Mouse (Mus musculus) G1E (cell line): ENCODE data around the gene Spock1. TPM values are rescaled to one million over a fixed set of nuclear protein-coding genes. Genes with fewer than 3 reads are reported as not detected.

Source experiments
- ATAC-seq: 2 replicates; pipeline ENCODE4 v1.8.0; 2016; ENCODE audit warnings: mild to moderate bottlenecking; ENCODE audit not compliant: insufficient number of reproducible peaks, poor library complexity, low FRiP score, severe bottlenecking; ENCODE audit errors: extremely low read depth
- DNase-seq: peaks from one replicate; pipeline ENCODE4 v3.0.0; 2012; ENCODE audit warnings: low spot score
- H3K27me3 ChIP-seq: 2 replicates; pipeline ENCODE4 v1.6.1; 2012; ENCODE audit warnings: mild to moderate bottlenecking, low read length, inconsistent platforms; ENCODE audit not compliant: insufficient read depth
- H3K36me3 ChIP-seq: replicated peaks from 2 replicates; pipeline ENCODE3; 2012; ENCODE audit warnings: mild to moderate bottlenecking, inconsistent platforms
- H3K4me1 ChIP-seq: 2 replicates; pipeline ENCODE4 v1.6.1; 2012; ENCODE audit warnings: low read depth, low read length, inconsistent platforms, mixed read lengths; ENCODE audit not compliant: insufficient read depth
- H3K4me3 ChIP-seq: 2 replicates; pipeline ENCODE4 v1.5.1; 2012; ENCODE audit warnings: low read depth, mild to moderate bottlenecking, inconsistent platforms, low read length, moderate library complexity, mixed read lengths
- H3K9me3 ChIP-seq: replicated peaks from 2 replicates; pipeline ENCODE4 v1.6.1; 2012; ENCODE audit warnings: inconsistent platforms
- CTCF ChIP-seq: IDR thresholded peaks from 2 replicates; pipeline ENCODE4 v1.5.1; 2012; ENCODE audit warnings: low read depth, low read length, inconsistent platforms, mixed read lengths
- GATA1 ChIP-seq: IDR thresholded peaks from 2 replicates; pipeline ENCODE4 v1.6.1; 2012; ENCODE audit warnings: borderline replicate concordance, low read length, inconsistent platforms, mixed read lengths
- GATA2 ChIP-seq: IDR thresholded peaks from 2 replicates; pipeline ENCODE4 v1.6.1; 2012; ENCODE audit warnings: low read depth, low read length, inconsistent platforms, borderline replicate concordance
- POLR2AphosphoS5 ChIP-seq: IDR thresholded peaks from 2 replicates; pipeline ENCODE4 v1.6.1; 2012; ENCODE audit warnings: low read depth, low read length, inconsistent platforms; ENCODE audit not compliant: insufficient replicate concordance
- TAL1 ChIP-seq: conservative IDR thresholded peaks from 2 replicates; pipeline ENCODE4 v1.6.1; 2012; ENCODE audit warnings: low read depth, low read length, inconsistent platforms, mixed read lengths
- polyA plus RNA-seq: library from polyadenylated mRNA; stranded (reverse); fragments of >175 nt; gene quantifications from 2 replicates; pipeline ENCODE4 v1.2.3, GENCODE M21; 2012
- total RNA-seq, 2 experiments: library from RNA; stranded (forward) in 1 of 2; stranded (reverse) in 1 of 2; fragments of 200-1000 nt in 1 of 2; fragments of >200 nt in 1 of 2; fragmentation: Nextera tagmentation in 1 of 2; gene quantifications; 2 replicates each; pipeline ENCODE4 v1.2.3; 2014 to 2017

Gene Spock1
- total and polyA plus RNA-seq, 3 experiments = 0.22 TPM; not detected in 2

- TF ChIP-seq GATA2 (no peak), POLR2AphosphoS5 (no peak), TAL1 (no peak), GATA1 (no peak), CTCF (no peak)
- Histone ChIP-seq H3K9me3 (peaks cover 62% of the 10 kb centered on the region), H3K27me3 (no peaks in the 10 kb centered on the region), H3K4me1 (no peaks in the 10 kb centered on the region), H3K36me3 (no peaks in the 10 kb centered on the region), H3K4me3 (no peak overlapping the region)
- DNase-seq = no peak
- no peak for ATAC-seq
Observed at GRCm38 (mm10) chr13:57654362-57654761, 253.8 kb downstream of the Spock1 start.

GRCm38 (mm10) chr13:57651236-57651635 lies 256.9 kb downstream of the Spock1 start:
- no peaks in the 10 kb centered on the region for H3K27me3 ChIP-seq
- H3K36me3 ChIP-seq = no peaks in the 10 kb centered on the region
- peaks cover 66% of the 10 kb centered on the region for H3K9me3 ChIP-seq
- no peaks in the 10 kb centered on the region for H3K4me1 ChIP-seq
- TF ChIP-seq GATA2 (no peak), TAL1 (no peak), POLR2AphosphoS5 (no peak), CTCF (no peak), GATA1 (no peak)
- no peak overlapping the region for H3K4me3 ChIP-seq
- DNase-seq (no peak), ATAC-seq (no peak)

GRCm38 (mm10) chr13:57648784-57649183 lies 259.3 kb downstream of the Spock1 start:
- ATAC-seq (no peak), DNase-seq (no peak)
- H3K36me3 ChIP-seq = no peaks in the 10 kb centered on the region
- H3K27me3 ChIP-seq = no peaks in the 10 kb centered on the region
- peaks cover 65% of the 10 kb centered on the region for H3K9me3 ChIP-seq
- no peaks in the 10 kb centered on the region for H3K4me1 ChIP-seq
- H3K4me3 ChIP-seq = no peak overlapping the region
- TF ChIP-seq POLR2AphosphoS5 = no peak
- no peak for TF ChIP-seq TAL1
- no peak for TF ChIP-seq GATA2
- TF ChIP-seq GATA1 = no peak

GRCm38 (mm10) chr13:57647456-57647855 lies 260.7 kb downstream of the Spock1 start:
- ATAC-seq (no peak), DNase-seq (no peak)
- Histone ChIP-seq H3K9me3 (peaks cover 61% of the 10 kb centered on the region), H3K36me3 (no peaks in the 10 kb centered on the region), H3K4me3 (no peak overlapping the region), H3K4me1 (no peaks in the 10 kb centered on the region), H3K27me3 (no peaks in the 10 kb centered on the region)
- TF ChIP-seq GATA1 = no peak
- no peak for TF ChIP-seq GATA2
- no peak for TF ChIP-seq TAL1
- TF ChIP-seq POLR2AphosphoS5 = no peak
- TF ChIP-seq CTCF = no peak

- no peak for TF ChIP-seq POLR2AphosphoS5
- TF ChIP-seq GATA2 = no peak
- TF ChIP-seq GATA1 = no peak
- no peak for TF ChIP-seq TAL1
- TF ChIP-seq CTCF = no peak
- Histone ChIP-seq H3K4me1 (no peaks in the 10 kb centered on the region), H3K36me3 (no peaks in the 10 kb centered on the region), H3K27me3 (no peaks in the 10 kb centered on the region), H3K9me3 (peaks cover 75% of the 10 kb centered on the region), H3K4me3 (no peak overlapping the region)
- no peak for DNase-seq
- ATAC-seq = no peak
Observed at GRCm38 (mm10) chr13:57643036-57643435, 265.1 kb downstream of the Spock1 start.

GRCm38 (mm10) chr13:57641649-57642048 lies 266.5 kb downstream of the Spock1 start:
- no peak overlapping the region for H3K4me3 ChIP-seq
- H3K27me3 ChIP-seq = no peaks in the 10 kb centered on the region
- peaks cover 74% of the 10 kb centered on the region for H3K9me3 ChIP-seq
- TF ChIP-seq GATA1 (no peak), POLR2AphosphoS5 (no peak), CTCF (no peak), TAL1 (no peak), GATA2 (no peak)
- ATAC-seq (no peak), DNase-seq (no peak)
- no peaks in the 10 kb centered on the region for H3K4me1 ChIP-seq
- H3K36me3 ChIP-seq = no peaks in the 10 kb centered on the region
